Mouse (Mus musculus) limb, embryonic 12.5 days (tissue): ENCODE measurements around the gene Pusl1. TPM values are rescaled to one million over a fixed set of nuclear protein-coding genes. Genes with fewer than 3 reads are reported as not detected.

Experiments
- ATAC-seq: fragments of 200-750 bp; cut with Nextera tagmentation; 2 replicates; pipeline ENCODE4 v1.8.0; 2017; ENCODE audit warnings: low read depth, moderate TSS enrichment; ENCODE audit not compliant: insufficient number of reproducible peaks, insufficient read depth, low FRiP score, low TSS enrichment
- H3K27ac ChIP-seq: fragments of 300-500 bp; sonication (generic); 2 replicates; pipeline ENCODE4 v1.5.1; 2016; ENCODE audit warnings: mild to moderate bottlenecking, moderate library complexity
- H3K27me3 ChIP-seq: fragments of 300-500 bp; sonication (generic); 2 replicates; pipeline ENCODE4 v1.6.1; 2016; ENCODE audit warnings: mild to moderate bottlenecking, moderate library complexity
- H3K36me3 ChIP-seq: fragments of 300-500 bp; sonication (generic); 2 replicates; pipeline ENCODE4 v1.6.1; 2016; ENCODE audit warnings: mild to moderate bottlenecking, moderate library complexity
- H3K4me1 ChIP-seq: fragments of 300-500 bp; sonication (generic); replicated peaks from 2 replicates; pipeline ENCODE4 v1.6.1; 2016
- H3K4me2 ChIP-seq: fragments of 300-500 bp; sonication (generic); 2 replicates; pipeline ENCODE4 v1.6.1; 2016; ENCODE audit warnings: mild to moderate bottlenecking, moderate library complexity
- H3K4me3 ChIP-seq: fragments of 300-500 bp; sonication (generic); replicated peaks from 2 replicates; pipeline ENCODE4 v1.5.1; 2016; ENCODE audit warnings: mild to moderate bottlenecking
- H3K9ac ChIP-seq: fragments of 300-500 bp; sonication (generic); replicated peaks from 2 replicates; pipeline ENCODE4 v1.6.1; 2016; ENCODE audit warnings: mild to moderate bottlenecking, moderate library complexity
- H3K9me3 ChIP-seq: fragments of 300-500 bp; sonication (generic); 2 replicates; pipeline ENCODE4 v1.6.1; 2016; ENCODE audit warnings: mild to moderate bottlenecking, moderate library complexity
- whole genome bisulfite sequencing: fragments of 180-500 bp; shearing (Covaris S2); methylation state at CpG from one replicate; pipeline ENCODE4 v1.1.7; 2016; 5-methylcytosine and 5-hydroxymethylcytosine counted together
- polyA plus RNA-seq: library from polyadenylated mRNA; unstranded; fragments of >200 nt; fragmentation: Nextera tagmentation; extraction: Ambion mirVana; gene quantifications from 2 replicates; pipeline ENCODE4 v1.2.1, GENCODE M21; 2016

The Pusl1 gene
- polyA plus RNA-seq, 1 experiment from 2014 or later: 45.4 TPM

GRCm38 (mm10) chr4:155898318-155898717 lies 6.7 kb upstream of the Pusl1 start:
- peaks cover 66% of the 10 kb centered on the region for H3K36me3 ChIP-seq
- no peaks in the 10 kb centered on the region for H3K27me3 ChIP-seq
- H3K9me3 ChIP-seq: no peaks in the 10 kb centered on the region
- H3K9ac ChIP-seq: no peak overlapping the region
- WGBS: 95% methylated on average over 2 of the region's 2 CpGs
- H3K27ac ChIP-seq: no peak overlapping the region
- no peak overlapping the region for H3K4me2 ChIP-seq
- peaks cover 22% of the 10 kb centered on the region for H3K4me1 ChIP-seq
- no peak overlapping the region for H3K4me3 ChIP-seq
- ATAC-seq: no peak

GRCm38 (mm10) chr4:155896461-155896860 lies 4.9 kb upstream of the Pusl1 start:
- Histone ChIP-seq H3K4me1 (peaks cover 31% of the 10 kb centered on the region), H3K9ac (no peak overlapping the region), H3K4me3 (no peak overlapping the region), H3K9me3 (no peaks in the 10 kb centered on the region), H3K36me3 (peaks cover 47% of the 10 kb centered on the region), H3K27ac (no peak overlapping the region), H3K27me3 (no peaks in the 10 kb centered on the region), H3K4me2 (no peak overlapping the region)
- 97% methylated on average over 12 of the region's 12 CpGs for WGBS
- ATAC-seq: no peak

- Histone ChIP-seq H3K4me1 (peaks cover 33% of the 10 kb centered on the region), H3K36me3 (peaks cover 41% of the 10 kb centered on the region), H3K27me3 (no peaks in the 10 kb centered on the region), H3K4me3 (no peak overlapping the region), H3K9me3 (no peaks in the 10 kb centered on the region), H3K9ac (no peak overlapping the region), H3K27ac (no peak overlapping the region), H3K4me2 (no peak overlapping the region)
- whole genome bisulfite sequencing: 89% methylated on average over 4 of the region's 4 CpGs
- ATAC-seq: no peak
These were observed 4.2 kb upstream of the Pusl1 start for GRCm38 (mm10) chr4:155895826-155896225.

GRCm38 (mm10) chr4:155895216-155895615 lies 3.6 kb upstream of the Pusl1 start:
- H3K9me3 ChIP-seq: no peaks in the 10 kb centered on the region
- peaks cover 35% of the 10 kb centered on the region for H3K36me3 ChIP-seq
- ATAC-seq: no peak
- no peak overlapping the region for H3K27ac ChIP-seq
- peaks cover 39% of the 10 kb centered on the region for H3K4me1 ChIP-seq
- H3K9ac ChIP-seq: no peak overlapping the region
- H3K4me3 ChIP-seq: no peak overlapping the region
- WGBS: 43% methylated on average over 6 of the region's 6 CpGs
- no peak overlapping the region for H3K4me2 ChIP-seq
- no peaks in the 10 kb centered on the region for H3K27me3 ChIP-seq

GRCm38 (mm10) chr4:155894311-155894881 lies 2.8 kb upstream of the Pusl1 start:
- WGBS: 33% methylated on average over 8 of the region's 8 CpGs
- peaks cover 31% of the 10 kb centered on the region for H3K36me3 ChIP-seq
- no peaks in the 10 kb centered on the region for H3K27me3 ChIP-seq
- peak overlapping the region; percentile 48 for H3K9ac ChIP-seq
- H3K4me1 ChIP-seq: peaks cover 43% of the 10 kb centered on the region
- 0 out of 2 replicates have a peak overlapping the region, but pooled peaks have one; percentile 9 for H3K4me3 ChIP-seq
- H3K27ac ChIP-seq: no peak overlapping the region
- peak overlapping the region; percentile 94 for H3K4me2 ChIP-seq
- no peaks in the 10 kb centered on the region for H3K9me3 ChIP-seq
- no peak for ATAC-seq

GRCm38 (mm10) chr4:155893212-155893690 lies 1.7 kb upstream of the Pusl1 start:
- no peak for ATAC-seq
- peak overlapping the region; percentile 83 for H3K9ac ChIP-seq

GRCm38 (mm10) chr4:155892438-155893211 lies 1.0 kb upstream of the Pusl1 start:
- Histone ChIP-seq H3K9ac (peak overlapping the region; percentile 83), H3K4me1 (peaks cover 43% of the 10 kb centered on the region), H3K27me3 (no peaks in the 10 kb centered on the region), H3K4me3 (peak overlapping the region; percentile 93), H3K36me3 (peaks cover 33% of the 10 kb centered on the region), H3K4me2 (peak overlapping the region; percentile 94), H3K27ac (peak overlapping the region; percentile 94; the same call in 1 of the 2 replicates), H3K9me3 (no peaks in the 10 kb centered on the region)
- WGBS: 6% methylated on average over 34 of the region's 37 CpGs
- peak; percentile 28 for ATAC-seq

More at GRCm38 (mm10) chr4:155893212-155893690, 1.7 kb upstream of the Pusl1 start:
- no peak overlapping the region for H3K27ac ChIP-seq
- H3K4me3 ChIP-seq: peak overlapping the region; percentile 93
- peak overlapping the region; percentile 94 for H3K4me2 ChIP-seq
- WGBS: 70% methylated on average over 8 of the region's 8 CpGs
- no peaks in the 10 kb centered on the region for H3K27me3 ChIP-seq
- peaks cover 43% of the 10 kb centered on the region for H3K4me1 ChIP-seq
- no peaks in the 10 kb centered on the region for H3K9me3 ChIP-seq
- H3K36me3 ChIP-seq: peaks cover 31% of the 10 kb centered on the region

- peak overlapping the region; percentile 94 for H3K27ac ChIP-seq
- peak overlapping the region; percentile 93 for H3K4me3 ChIP-seq
- no peaks in the 10 kb centered on the region for H3K9me3 ChIP-seq
- H3K4me1 ChIP-seq: peaks cover 43% of the 10 kb centered on the region
- peaks cover 38% of the 10 kb centered on the region for H3K36me3 ChIP-seq
- peak overlapping the region; percentile 94 for H3K4me2 ChIP-seq
- peak overlapping the region; percentile 83 for H3K9ac ChIP-seq
- H3K27me3 ChIP-seq: no peaks in the 10 kb centered on the region
- ATAC-seq: peak; percentile 83
- WGBS: under 1% methylated on average over 56 of the region's 56 CpGs
These were observed 436 bp upstream of the Pusl1 start for GRCm38 (mm10) chr4:155892017-155892416.

GRCm38 (mm10) chr4:155891011-155891471 lies 540 bp downstream of the Pusl1 start:
- H3K36me3 ChIP-seq: peaks cover 38% of the 10 kb centered on the region
- H3K4me3 ChIP-seq: peak overlapping the region; percentile 93
- peak overlapping the region; percentile 94 for H3K27ac ChIP-seq
- peaks cover 43% of the 10 kb centered on the region for H3K4me1 ChIP-seq
- ATAC-seq: no peak
- H3K27me3 ChIP-seq: no peaks in the 10 kb centered on the region
- peak overlapping the region; percentile 94 for H3K4me2 ChIP-seq
- H3K9me3 ChIP-seq: no peaks in the 10 kb centered on the region
- WGBS: under 1% methylated on average over 34 of the region's 34 CpGs
- peak overlapping the region; percentile 83 for H3K9ac ChIP-seq

- no peak overlapping the region for H3K9ac ChIP-seq
- H3K9me3 ChIP-seq: no peaks in the 10 kb centered on the region
- no peaks in the 10 kb centered on the region for H3K27me3 ChIP-seq
- ATAC-seq: no peak
- no peak overlapping the region for H3K4me3 ChIP-seq
- peaks cover 52% of the 10 kb centered on the region for H3K36me3 ChIP-seq
- H3K27ac ChIP-seq: no peak overlapping the region
- H3K4me1 ChIP-seq: peaks cover 31% of the 10 kb centered on the region
- 84% methylated on average over 5 of the region's 5 CpGs for WGBS
- no peak overlapping the region for H3K4me2 ChIP-seq
These were observed 2.3 kb downstream of the Pusl1 start for GRCm38 (mm10) chr4:155889316-155889715.

- Histone ChIP-seq H3K27me3 (no peaks in the 10 kb centered on the region), H3K36me3 (peaks cover 62% of the 10 kb centered on the region), H3K27ac (no peak overlapping the region), H3K9me3 (no peaks in the 10 kb centered on the region), H3K4me1 (peaks cover 19% of the 10 kb centered on the region), H3K4me3 (no peak overlapping the region), H3K4me2 (no peak overlapping the region), H3K9ac (no peak overlapping the region)
- WGBS: 94% methylated on average over 9 of the region's 9 CpGs
- ATAC-seq: no peak
These were observed 3.4 kb downstream of the Pusl1 start for GRCm38 (mm10) chr4:155888181-155888580.
